Mouse (Mus musculus): ENCODE measurements at regions not wholly inside any gene's neighbourhood (a gene's known extent, or its start where the extent isn't known, plus 50 kb on each side); places are given as distances from the start of the nearest gene placed in this dataset.

DNA sequence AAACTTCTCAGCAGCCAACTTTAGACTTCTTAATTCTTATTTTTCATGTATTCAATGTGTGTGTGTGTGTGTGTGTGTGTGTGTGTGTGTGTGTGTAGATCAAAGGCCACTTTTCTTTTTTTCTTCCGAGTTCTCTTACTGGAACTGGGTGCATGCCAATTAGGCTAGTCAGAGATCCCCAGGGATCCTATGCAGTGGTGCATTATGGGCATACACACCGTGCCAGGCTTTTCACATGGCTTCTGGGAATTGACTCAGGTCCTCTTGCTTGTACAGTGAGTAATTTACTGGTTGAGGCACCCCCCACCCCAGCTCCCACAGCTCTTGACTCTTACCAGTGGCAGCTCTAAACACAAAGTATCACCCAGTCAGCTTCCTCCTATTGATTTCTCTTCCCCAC, 189.3 kb upstream of the Tmtc4 start:
- H3K4me2 ChIP-seq (ENCODE audit: low read length): no peak overlapping the region
- WGBS: 25% methylated on average over 2 of the region's 2 CpGs
- H3K9ac ChIP-seq (ENCODE audit: low read depth, low read length): no peak overlapping the region
- H3K36me3 ChIP-seq (ENCODE audit: control insufficient read depth, insufficient read depth, low read length): no peaks in the 10 kb centered on the region
- no peaks in the 10 kb centered on the region for H3K4me1 ChIP-seq (ENCODE audit: control insufficient read depth, insufficient read depth, low read length)
- no peaks in the 10 kb centered on the region for H3K9me3 ChIP-seq (replicated peaks; ENCODE audit: control insufficient read depth, low read length, poor library complexity, severe bottlenecking)
- no peak overlapping the region for H3K4me3 ChIP-seq (ENCODE audit: low read depth, low read length)
- peak; percentile 77; the same call in 1 of the 2 replicates for ATAC-seq
- H3K27me3 ChIP-seq (ENCODE audit: control insufficient read depth, insufficient read depth, low read depth, low read length): no peaks in the 10 kb centered on the region
- no peak overlapping the region for H3K27ac ChIP-seq (ENCODE audit: low read length)

DNA sequence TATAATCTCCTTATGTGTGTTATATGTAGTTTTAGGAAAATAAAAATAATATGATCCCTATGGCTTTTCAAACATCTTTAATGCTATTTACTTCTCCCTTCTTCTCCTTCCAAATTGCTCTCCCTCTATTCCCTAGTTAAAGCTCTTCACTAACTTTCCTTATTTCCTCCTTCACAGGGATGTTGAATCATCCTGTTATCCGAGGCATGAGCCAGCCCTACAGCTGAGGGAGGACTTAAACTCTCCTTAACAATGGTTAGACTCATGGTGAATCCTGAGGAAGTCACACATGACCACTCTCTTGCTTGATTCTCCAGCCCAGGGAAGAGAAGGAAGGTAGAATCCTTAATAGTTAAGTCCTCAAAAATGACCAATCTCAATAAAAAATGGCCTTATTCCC, 188.0 kb upstream of the Tmtc4 start:
- no peak overlapping the region for H3K4me3 ChIP-seq (ENCODE audit: low read depth, low read length)
- ATAC-seq: no peak
- 38% methylated on average over 1 of the region's 1 CpGs for WGBS
- no peaks in the 10 kb centered on the region for H3K9me3 ChIP-seq (replicated peaks; ENCODE audit: control insufficient read depth, low read length, poor library complexity, severe bottlenecking)
- H3K4me2 ChIP-seq (ENCODE audit: low read length): no peak overlapping the region
- no peaks in the 10 kb centered on the region for H3K27me3 ChIP-seq (ENCODE audit: control insufficient read depth, insufficient read depth, low read depth, low read length)
- H3K27ac ChIP-seq (ENCODE audit: low read length): no peak overlapping the region
- H3K9ac ChIP-seq (ENCODE audit: low read depth, low read length): no peak overlapping the region
- no peaks in the 10 kb centered on the region for H3K4me1 ChIP-seq (ENCODE audit: control insufficient read depth, insufficient read depth, low read length)
- H3K36me3 ChIP-seq (ENCODE audit: control insufficient read depth, insufficient read depth, low read length): no peaks in the 10 kb centered on the region

- 41% methylated on average over 4 of the region's 4 CpGs for WGBS
- Histone ChIP-seq H3K4me2 (ENCODE audit: low read length) (no peak overlapping the region), H3K27ac (ENCODE audit: low read length) (no peak overlapping the region), H3K9me3 (replicated peaks; ENCODE audit: control insufficient read depth, low read length, poor library complexity, severe bottlenecking) (no peaks in the 10 kb centered on the region), H3K9ac (ENCODE audit: low read depth, low read length) (no peak overlapping the region), H3K4me3 (ENCODE audit: low read depth, low read length) (no peak overlapping the region), H3K27me3 (ENCODE audit: control insufficient read depth, insufficient read depth, low read depth, low read length) (no peaks in the 10 kb centered on the region), H3K36me3 (ENCODE audit: control insufficient read depth, insufficient read depth, low read length) (no peaks in the 10 kb centered on the region), H3K4me1 (ENCODE audit: control insufficient read depth, insufficient read depth, low read length) (0 out of 2 replicates have a peak, but pooled peaks cover 3% of the 10 kb centered on the region)
- peak; percentile 76; the same call in 1 of the 2 replicates for ATAC-seq
Measured at GRCm38 (mm10) chr14:123163842-123164241, 180.0 kb upstream of the Tmtc4 start.

DNA sequence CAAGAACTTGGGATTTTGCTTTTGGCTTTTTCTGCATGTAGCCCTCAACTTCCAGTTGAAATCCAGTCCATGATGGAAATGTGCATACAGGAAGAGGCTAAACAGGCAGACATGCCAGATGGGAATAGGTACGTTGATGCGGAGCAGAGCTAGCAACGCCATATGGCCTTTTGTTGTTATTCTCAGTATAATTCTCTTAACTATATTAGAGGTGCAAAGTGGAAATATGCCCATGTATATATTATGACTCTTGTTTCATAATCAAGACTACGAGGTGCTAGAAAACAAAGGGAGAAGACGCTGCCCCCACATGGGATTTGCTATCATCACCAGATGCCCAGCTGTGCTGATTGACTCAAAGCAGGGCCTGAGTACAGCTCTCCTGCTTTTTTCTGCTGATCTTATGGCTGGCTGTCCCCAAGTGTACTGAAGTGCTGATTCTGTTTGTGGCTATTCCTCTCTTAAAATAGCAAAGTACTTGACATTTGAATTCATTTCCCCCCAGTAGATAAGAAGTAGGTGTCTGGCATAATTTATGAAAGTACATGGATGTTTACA, 159.7 kb upstream of the Tmtc4 start:
- 60% methylated on average over 5 of the region's 5 CpGs for WGBS
- Histone ChIP-seq H3K4me2 (ENCODE audit: low read length) (no peak overlapping the region), H3K36me3 (ENCODE audit: control insufficient read depth, insufficient read depth, low read length) (no peaks in the 10 kb centered on the region), H3K4me1 (ENCODE audit: control insufficient read depth, insufficient read depth, low read length) (peaks cover 2% of the 10 kb centered on the region; the same call in 1 of the 2 replicates), H3K27me3 (ENCODE audit: control insufficient read depth, insufficient read depth, low read depth, low read length) (no peaks in the 10 kb centered on the region), H3K4me3 (ENCODE audit: low read depth, low read length) (no peak overlapping the region), H3K9ac (ENCODE audit: low read depth, low read length) (no peak overlapping the region), H3K9me3 (replicated peaks; ENCODE audit: control insufficient read depth, low read length, poor library complexity, severe bottlenecking) (no peaks in the 10 kb centered on the region), H3K27ac (ENCODE audit: low read length) (no peak overlapping the region)
- no peak for ATAC-seq

GRCm38 (mm10) chr14:123138743-123139705, 155.2 kb upstream of the Tmtc4 start:
- Histone ChIP-seq H3K9ac (ENCODE audit: low read depth, low read length) (no peak overlapping the region), H3K36me3 (ENCODE audit: control insufficient read depth, insufficient read depth, low read length) (no peaks in the 10 kb centered on the region), H3K4me3 (ENCODE audit: low read depth, low read length) (no peak overlapping the region), H3K27me3 (ENCODE audit: control insufficient read depth, insufficient read depth, low read depth, low read length) (no peaks in the 10 kb centered on the region), H3K4me1 (ENCODE audit: control insufficient read depth, insufficient read depth, low read length) (peaks cover 2% of the 10 kb centered on the region; the same call in 1 of the 2 replicates), H3K27ac (ENCODE audit: low read length) (no peak overlapping the region), H3K9me3 (replicated peaks; ENCODE audit: control insufficient read depth, low read length, poor library complexity, severe bottlenecking) (no peaks in the 10 kb centered on the region), H3K4me2 (ENCODE audit: low read length) (no peak overlapping the region)
- WGBS: 51% methylated on average over 6 of the region's 6 CpGs
- ATAC-seq: peak; percentile 91; the same call in 1 of the 2 replicates

DNA sequence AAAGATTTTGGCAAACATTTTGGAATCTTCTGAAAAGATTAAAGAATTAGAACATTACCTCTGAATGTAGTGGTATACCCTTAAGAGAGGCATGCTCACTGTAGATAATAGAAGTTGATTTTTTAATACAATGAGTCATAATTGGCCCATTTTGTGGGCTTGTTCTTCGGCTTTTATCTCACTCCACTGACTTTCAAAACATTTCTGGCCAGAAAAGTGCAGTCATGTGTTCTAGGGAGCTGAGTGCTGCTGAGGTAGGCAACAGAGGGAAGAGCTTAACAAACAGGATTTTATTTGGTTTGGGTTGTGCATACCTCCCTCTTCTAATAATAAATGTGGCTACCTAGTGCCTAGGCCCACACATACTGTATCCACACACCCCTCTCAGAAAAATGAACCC, 150.1 kb upstream of the Tmtc4 start:
- H3K9me3 ChIP-seq (replicated peaks; ENCODE audit: control insufficient read depth, low read length, poor library complexity, severe bottlenecking): no peaks in the 10 kb centered on the region
- no peaks in the 10 kb centered on the region for H3K4me1 ChIP-seq (ENCODE audit: control insufficient read depth, insufficient read depth, low read length)
- no peaks in the 10 kb centered on the region for H3K36me3 ChIP-seq (ENCODE audit: control insufficient read depth, insufficient read depth, low read length)
- 52% methylated on average over 1 of the region's 1 CpGs for WGBS
- no peak overlapping the region for H3K4me3 ChIP-seq (ENCODE audit: low read depth, low read length)
- H3K27me3 ChIP-seq (ENCODE audit: control insufficient read depth, insufficient read depth, low read depth, low read length): no peaks in the 10 kb centered on the region
- H3K4me2 ChIP-seq (ENCODE audit: low read length): no peak overlapping the region
- no peak overlapping the region for H3K27ac ChIP-seq (ENCODE audit: low read length)
- no peak for ATAC-seq
- no peak overlapping the region for H3K9ac ChIP-seq (ENCODE audit: low read depth, low read length)

DNA sequence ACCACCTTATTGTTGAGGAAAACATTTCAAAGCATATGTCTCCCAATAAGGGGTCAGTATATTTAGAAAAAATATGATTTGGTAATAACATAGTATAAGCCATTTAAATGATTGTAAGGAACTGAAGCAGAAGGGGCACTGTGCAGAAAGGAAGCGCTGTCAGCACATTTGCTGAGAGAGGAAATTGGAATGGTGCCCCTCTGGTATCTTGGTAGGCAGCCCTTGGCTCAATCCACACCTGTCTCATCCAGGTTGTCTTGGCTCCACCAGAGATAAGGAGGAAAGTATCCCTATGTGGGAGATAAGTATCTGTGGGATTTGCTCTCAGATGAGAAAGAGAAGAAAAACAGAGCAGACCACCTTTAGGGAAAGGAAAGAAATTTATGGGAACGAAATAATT, 136.5 kb upstream of the Tmtc4 start:
- Histone ChIP-seq H3K36me3 (ENCODE audit: control insufficient read depth, insufficient read depth, low read length) (no peaks in the 10 kb centered on the region), H3K27ac (ENCODE audit: low read length) (no peak overlapping the region), H3K9ac (ENCODE audit: low read depth, low read length) (no peak overlapping the region), H3K9me3 (replicated peaks; ENCODE audit: control insufficient read depth, low read length, poor library complexity, severe bottlenecking) (no peaks in the 10 kb centered on the region), H3K4me1 (ENCODE audit: control insufficient read depth, insufficient read depth, low read length) (no peaks in the 10 kb centered on the region), H3K27me3 (ENCODE audit: control insufficient read depth, insufficient read depth, low read depth, low read length) (no peaks in the 10 kb centered on the region), H3K4me2 (ENCODE audit: low read length) (no peak overlapping the region), H3K4me3 (ENCODE audit: low read depth, low read length) (no peak overlapping the region)
- WGBS: 85% methylated on average over 2 of the region's 2 CpGs
- ATAC-seq: no peak

DNA sequence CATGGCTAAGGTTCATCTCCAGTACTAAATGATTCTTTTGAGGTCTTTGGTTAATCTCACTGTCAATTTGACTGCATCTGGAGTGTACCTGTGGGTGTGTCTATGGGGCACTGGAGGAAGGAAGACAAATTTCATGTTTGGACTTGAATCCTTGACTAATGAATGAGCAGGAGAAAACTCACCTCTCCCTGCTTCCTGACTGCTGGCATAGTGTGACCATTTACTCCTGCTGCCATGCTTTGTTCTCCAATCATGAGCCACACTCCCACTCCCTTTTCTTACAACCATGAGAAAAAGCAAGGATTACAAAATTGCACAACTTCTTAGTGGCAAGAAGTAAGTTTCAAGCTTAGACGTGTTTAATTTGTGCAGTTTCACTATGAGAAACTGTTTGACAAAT, 132.5 kb upstream of the Tmtc4 start:
- Histone ChIP-seq H3K27ac (ENCODE audit: low read length) (no peak overlapping the region), H3K27me3 (ENCODE audit: control insufficient read depth, insufficient read depth, low read depth, low read length) (no peaks in the 10 kb centered on the region), H3K4me3 (ENCODE audit: low read depth, low read length) (no peak overlapping the region), H3K9ac (ENCODE audit: low read depth, low read length) (no peak overlapping the region), H3K4me1 (ENCODE audit: control insufficient read depth, insufficient read depth, low read length) (no peaks in the 10 kb centered on the region), H3K36me3 (ENCODE audit: control insufficient read depth, insufficient read depth, low read length) (no peaks in the 10 kb centered on the region), H3K4me2 (ENCODE audit: low read length) (no peak overlapping the region), H3K9me3 (replicated peaks; ENCODE audit: control insufficient read depth, low read length, poor library complexity, severe bottlenecking) (no peaks in the 10 kb centered on the region)
- no peak for ATAC-seq
- WGBS: 82% methylated on average over 1 of the region's 1 CpGs

DNA sequence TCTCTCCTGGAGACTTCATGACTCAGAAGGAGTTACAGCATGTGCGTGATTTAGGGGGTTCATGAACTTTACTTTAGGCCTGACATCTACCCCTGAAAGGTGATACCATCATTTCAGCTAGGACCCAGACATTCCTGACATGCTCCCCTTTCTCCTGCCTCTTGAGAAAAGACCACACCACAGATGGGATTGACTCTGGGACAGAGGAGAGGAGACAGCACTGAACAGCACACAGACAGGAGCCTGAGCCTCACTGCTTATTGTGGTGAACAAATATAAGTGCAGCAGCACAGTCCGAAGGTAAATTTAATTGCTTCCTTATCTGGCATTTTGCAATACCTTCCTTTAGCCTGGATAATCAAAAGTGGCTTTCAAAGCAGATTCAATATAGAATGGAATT, 126.7 kb upstream of the Tmtc4 start:
- Histone ChIP-seq H3K27ac (ENCODE audit: low read length) (no peak overlapping the region), H3K9ac (ENCODE audit: low read depth, low read length) (no peak overlapping the region), H3K27me3 (ENCODE audit: control insufficient read depth, insufficient read depth, low read depth, low read length) (no peaks in the 10 kb centered on the region), H3K4me1 (ENCODE audit: control insufficient read depth, insufficient read depth, low read length) (no peaks in the 10 kb centered on the region), H3K9me3 (replicated peaks; ENCODE audit: control insufficient read depth, low read length, poor library complexity, severe bottlenecking) (no peaks in the 10 kb centered on the region), H3K4me2 (ENCODE audit: low read length) (no peak overlapping the region), H3K36me3 (ENCODE audit: control insufficient read depth, insufficient read depth, low read length) (no peaks in the 10 kb centered on the region), H3K4me3 (ENCODE audit: low read depth, low read length) (no peak overlapping the region)
- ATAC-seq: no peak
- WGBS: 70% methylated on average over 2 of the region's 2 CpGs

Measured in midbrain, embryonic 16.5 days (tissue).